Mouse (Mus musculus): ENCODE results near the gene Lrrc37a. TPM values are rescaled to one million over a fixed set of nuclear protein-coding genes. Genes with fewer than 3 reads are reported as not detected.

Gene Lrrc37a
- polyA plus RNA-seq, 1 experiment from 2014 or later, result not detected

Other genes starting within 250 kb of the Lrrc37a start
- gene Map3k14, start 237.1 kb downstream of the Lrrc37a start, polyA plus RNA-seq (2015; fragmentation: Nextera tagmentation; extraction: Ambion mirVana), result 3.9 and 5.0 TPM in 2 replicates
- 3.9 and 4.6 TPM in 2 replicates for gene Arhgap27, start 140.9 kb downstream of the Lrrc37a start, polyA plus RNA-seq (2015; fragmentation: Nextera tagmentation; extraction: Ambion mirVana)
- gene Plekhm1, start 91.9 kb downstream of the Lrrc37a start, polyA plus RNA-seq (2015; fragmentation: Nextera tagmentation; extraction: Ambion mirVana), result 9.5 and 10.8 TPM in 2 replicates
- gene Gm884, start 116.5 kb upstream of the Lrrc37a start, polyA plus RNA-seq (2015; fragmentation: Nextera tagmentation; extraction: Ambion mirVana), result not detected in 2 replicates
- gene Lyzl6, start 134.3 kb upstream of the Lrrc37a start, polyA plus RNA-seq (2015; fragmentation: Nextera tagmentation; extraction: Ambion mirVana), result not detected in 2 replicates
- gene Rprml, start 145.0 kb upstream of the Lrrc37a start, polyA plus RNA-seq (2015; fragmentation: Nextera tagmentation; extraction: Ambion mirVana), result 1.1 TPM in 2 replicates
- gene Gosr2, start 193.3 kb upstream of the Lrrc37a start, polyA plus RNA-seq (2015; fragmentation: Nextera tagmentation; extraction: Ambion mirVana), result 90.3 and 92.5 TPM in 2 replicates
- 0.95 and 1.3 TPM in 2 replicates for gene Wnt9b, start 245.2 kb upstream of the Lrrc37a start, polyA plus RNA-seq (2015; fragmentation: Nextera tagmentation; extraction: Ambion mirVana)